Mouse (Mus musculus) erythroblast, adult 5-6 weeks (primary cell): ENCODE data around the gene 4930550C14Rik. TPM values are rescaled to one million over a fixed set of nuclear protein-coding genes. Genes with fewer than 3 reads are reported as not detected.

Experiments used
- ATAC-seq: replicated peaks from 2 replicates; pipeline ENCODE4 v1.8.0; 2016; ENCODE audit warnings: moderate number of reproducible peaks, mild to moderate bottlenecking, moderate TSS enrichment, inconsistent platforms; ENCODE audit not compliant: poor library complexity, low FRiP score, severe bottlenecking
- total RNA-seq, 2 experiments: library from RNA; stranded (forward) in 1 of 2; stranded (reverse) in 1 of 2; fragments of 150-400 nt in 1 of 2; fragments of 200-764, 138-1000 nt in 1 of 2; gene quantifications; 2 replicates each; pipeline versions ENCODE4 v1.2.3 to v1.2.4; 2015 to 2017; ENCODE audit warnings: low replicate concordance in 2 of 2

Gene 4930550C14Rik
- total RNA-seq (2015; ENCODE audit: low replicate concordance): 3.1 and 6.9 TPM in 2 replicates
- 7.8 and 9.1 TPM in 2 replicates for total RNA-seq (2017; ENCODE audit: low replicate concordance)

DNA sequence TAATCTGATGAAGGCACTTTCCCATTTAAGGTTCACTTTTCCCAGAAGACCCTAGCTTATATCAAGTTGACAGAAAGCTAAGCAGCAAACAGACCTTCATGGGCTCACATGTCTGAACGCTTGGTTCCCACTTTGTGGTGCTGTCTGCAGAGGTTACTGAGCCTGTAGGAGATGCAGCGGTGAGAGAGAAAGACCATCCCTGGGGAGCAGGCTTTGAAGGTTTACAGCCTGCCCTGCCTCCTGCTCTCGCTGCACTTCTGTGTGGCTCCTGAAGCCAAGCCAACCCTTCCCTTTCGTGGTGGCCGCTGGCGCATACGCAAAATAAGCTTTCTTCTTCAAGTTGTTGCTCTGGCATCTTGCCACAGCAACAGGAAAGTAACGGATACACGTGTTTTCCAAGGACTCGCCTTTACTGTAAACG lies at the start of gene 4930550C14Rik:
Gene 4930550C14Rik, plus strand, starts transcription at position 35 of the 421 bp plus-strand sequence.
- no peak for ATAC-seq

DNA sequence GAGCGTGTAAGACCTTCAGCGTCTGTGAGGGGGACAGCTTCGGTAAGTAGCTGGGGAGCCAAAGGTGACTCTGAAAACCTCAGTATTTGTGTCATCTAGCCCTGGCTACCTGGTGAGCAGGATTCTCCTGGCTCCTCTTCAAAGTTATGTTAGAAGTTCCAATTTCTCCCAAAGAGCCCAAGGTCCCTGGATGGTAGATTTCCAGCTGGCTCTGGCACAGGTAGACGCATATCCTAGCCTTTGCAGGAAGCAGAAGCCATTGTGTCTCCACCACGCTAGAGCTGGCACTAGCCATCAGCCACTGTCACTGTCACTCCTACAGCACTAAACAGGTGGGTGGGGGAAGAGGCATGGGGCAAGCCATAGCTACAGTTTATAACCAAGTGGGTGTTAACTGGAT lies 49.0 kb upstream of the 4930550C14Rik start:
- ATAC-seq: no peak

DNA sequence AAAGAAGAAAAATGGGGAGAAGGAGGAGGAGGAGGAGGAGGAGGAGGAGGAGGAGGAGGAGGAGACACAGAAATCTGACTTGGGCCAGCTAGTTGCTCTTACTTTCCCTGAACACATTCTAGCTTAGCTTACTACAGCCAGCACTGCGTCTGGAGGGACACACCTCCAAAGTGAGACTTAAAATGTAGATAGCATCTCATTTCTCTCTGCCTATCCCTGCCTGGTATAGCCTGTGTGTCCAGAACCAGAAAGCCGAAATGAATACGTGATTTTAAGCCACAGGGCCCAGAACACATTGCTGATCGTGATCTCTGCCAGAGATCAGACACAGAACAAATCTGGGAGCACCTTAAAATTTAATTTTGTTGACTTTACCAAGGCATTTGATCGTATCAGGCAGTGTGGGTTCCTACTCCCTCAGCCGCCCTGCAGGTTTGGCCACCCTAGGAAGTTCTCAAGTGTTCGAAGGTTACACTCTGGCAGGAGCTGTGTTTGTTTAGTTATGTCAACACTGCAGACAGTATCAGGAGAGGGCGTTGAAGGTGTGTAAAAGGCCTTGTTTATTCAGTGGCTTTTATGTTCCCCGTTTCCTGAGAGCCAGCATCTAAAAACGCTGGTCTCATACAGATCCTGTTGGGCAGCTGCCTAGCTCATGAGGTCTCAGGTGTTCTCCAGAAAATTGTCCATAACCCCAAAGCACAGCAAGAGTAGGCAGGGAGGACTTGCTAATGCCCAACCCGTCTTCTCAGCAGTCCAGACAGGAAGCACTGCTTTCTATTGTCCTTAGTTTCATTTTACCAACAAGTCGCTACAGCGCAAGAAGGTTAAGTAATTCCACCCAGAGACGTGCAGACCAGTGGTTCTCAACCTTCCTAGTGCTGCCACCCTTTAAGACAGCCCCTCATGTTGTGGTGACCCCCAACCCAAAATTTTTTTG lies 45.6 kb upstream of the 4930550C14Rik start:
- ATAC-seq: no peak

DNA sequence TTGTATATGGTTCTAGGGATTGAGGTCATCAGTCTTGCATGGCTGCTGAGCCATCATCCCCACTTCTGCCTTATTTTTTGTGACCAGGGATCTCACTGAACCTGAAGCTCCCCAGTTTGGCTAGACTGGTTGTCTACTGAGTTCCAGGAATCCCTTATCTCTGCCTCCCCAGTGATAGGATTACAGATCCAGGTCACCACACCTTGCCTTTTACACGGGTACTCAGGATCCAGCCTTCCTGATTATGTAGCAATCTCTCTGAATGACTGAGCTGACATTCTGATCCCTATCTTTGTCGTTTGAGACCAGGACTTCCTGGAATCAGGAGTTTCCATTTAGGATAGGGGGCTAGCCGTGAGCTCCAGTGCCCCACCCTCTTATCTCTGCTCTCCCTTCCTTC lies 30.8 kb upstream of the 4930550C14Rik start:
- ATAC-seq: no peak

DNA sequence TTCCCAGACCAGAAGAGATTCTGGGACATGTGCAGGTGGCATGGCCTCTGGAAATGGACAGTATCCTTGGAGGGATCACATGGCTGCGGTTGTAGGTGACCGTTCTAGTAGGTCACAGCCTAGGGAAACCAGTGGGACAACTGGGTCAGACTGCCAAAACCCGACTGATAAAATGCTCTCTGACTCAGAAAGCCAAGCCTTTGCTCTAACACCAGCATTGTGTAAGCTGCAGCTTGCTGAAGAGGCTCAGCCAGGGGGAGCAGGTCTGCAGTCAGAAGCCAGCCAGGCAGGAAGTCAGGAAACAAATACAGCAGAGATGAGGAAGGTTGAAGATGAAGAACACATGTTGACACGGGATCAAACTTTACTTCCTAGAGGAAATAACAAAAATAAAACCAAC lies 26.2 kb upstream of the 4930550C14Rik start:
- no peak for ATAC-seq

DNA sequence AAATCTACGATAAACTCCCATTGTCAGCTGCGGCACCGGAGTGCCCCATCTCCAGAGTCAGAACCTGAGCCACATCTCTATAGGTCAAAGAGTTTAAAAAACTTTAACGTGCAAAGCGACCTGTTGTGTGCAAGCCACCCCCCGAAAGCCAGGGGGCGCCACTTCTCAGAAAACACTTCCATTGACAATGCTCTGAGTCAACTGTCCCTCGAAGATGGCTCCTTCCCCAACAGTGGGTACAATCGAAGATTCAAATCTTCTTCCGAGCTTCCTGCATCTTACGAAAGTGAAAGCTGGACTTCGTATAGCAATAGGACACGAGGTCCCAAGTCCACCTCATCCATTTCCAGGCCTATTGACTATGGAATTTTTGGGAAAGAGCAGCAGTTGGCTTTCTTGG lies 25.3 kb upstream of the 4930550C14Rik start:
- no peak for ATAC-seq

DNA sequence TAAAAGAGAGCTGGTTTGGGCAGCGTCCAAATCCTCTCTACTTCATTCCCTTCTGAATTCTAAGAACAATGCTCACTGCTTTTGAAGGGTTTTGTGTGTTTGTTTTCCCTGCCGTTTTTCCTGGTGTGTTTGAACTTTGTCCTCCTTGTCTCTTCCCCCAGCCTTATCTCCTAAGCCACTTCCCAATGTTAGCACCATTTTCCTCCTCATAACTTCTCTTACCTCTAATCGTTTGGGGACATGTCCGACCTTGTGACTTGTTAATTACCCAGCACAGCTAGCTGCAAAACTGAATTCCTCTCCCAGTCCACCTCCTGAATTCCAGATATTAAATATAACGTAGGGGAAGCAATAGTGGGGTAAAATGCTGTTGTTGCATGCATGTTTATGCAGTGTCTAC lies 24.5 kb upstream of the 4930550C14Rik start:
- no peak for ATAC-seq

DNA sequence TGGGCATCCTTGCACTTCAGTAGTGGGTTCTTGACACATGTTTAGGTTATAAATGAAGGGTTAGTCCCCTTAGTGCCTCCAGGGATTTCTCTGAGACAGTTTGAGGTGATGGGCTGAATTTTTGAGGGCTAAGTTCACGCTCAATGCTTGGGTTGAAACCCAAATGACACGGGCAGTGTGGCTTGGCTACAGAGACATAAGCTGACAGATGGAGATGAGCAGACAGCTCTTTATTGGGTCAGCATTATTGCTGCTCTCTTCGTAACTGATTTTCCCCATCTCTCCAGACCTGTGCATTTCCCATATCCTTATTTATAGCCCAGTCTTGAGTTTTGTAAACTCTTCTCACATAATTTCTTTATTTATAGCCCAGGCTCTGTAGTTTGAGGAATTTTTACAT lies 24.0 kb upstream of the 4930550C14Rik start:
- no peak for ATAC-seq

DNA sequence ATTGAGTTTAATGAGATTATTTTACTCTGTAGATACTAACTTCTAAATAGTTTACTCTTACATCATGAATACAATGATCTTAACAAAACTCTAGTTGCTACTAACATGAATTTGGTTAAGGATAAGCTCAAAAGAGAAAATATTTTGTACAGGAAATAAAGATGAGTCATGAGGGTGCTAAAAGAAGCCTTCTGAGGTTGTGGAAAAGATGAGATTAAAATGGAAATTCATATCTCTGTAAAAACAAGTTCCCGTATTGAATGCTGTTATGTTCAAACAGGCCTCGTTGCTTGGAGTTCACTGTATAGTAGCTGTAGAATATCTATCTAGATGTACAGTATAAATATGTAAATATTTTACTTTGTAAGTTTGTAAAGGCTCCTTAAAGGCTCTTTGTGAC lies 21.5 kb upstream of the 4930550C14Rik start:
- ATAC-seq: no peak

DNA sequence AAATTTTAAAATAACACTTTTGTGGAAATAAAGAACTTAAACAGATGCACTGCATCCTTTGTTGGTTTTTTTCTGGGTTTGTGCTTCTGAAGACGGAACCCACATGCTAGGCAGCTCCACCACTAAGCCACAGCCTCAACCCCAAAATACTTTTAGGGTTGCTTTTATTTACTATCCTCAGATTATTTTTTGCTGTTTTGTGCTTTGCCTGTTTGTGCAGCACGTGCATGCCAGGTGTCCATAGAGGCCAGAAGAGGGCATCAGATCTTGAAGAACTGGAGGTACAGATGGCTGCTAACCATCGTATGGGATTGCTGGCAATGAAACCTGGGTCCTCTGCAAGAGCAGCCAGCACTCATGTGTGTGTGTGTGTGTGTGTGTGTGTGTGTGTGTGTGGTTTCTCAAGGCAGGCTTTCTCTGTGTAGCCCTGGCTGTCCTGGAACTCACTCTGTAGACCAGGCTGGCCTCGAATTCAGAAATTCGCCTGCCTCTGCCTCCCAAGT lies 21.0 kb upstream of the 4930550C14Rik start:
- ATAC-seq: no peak

DNA sequence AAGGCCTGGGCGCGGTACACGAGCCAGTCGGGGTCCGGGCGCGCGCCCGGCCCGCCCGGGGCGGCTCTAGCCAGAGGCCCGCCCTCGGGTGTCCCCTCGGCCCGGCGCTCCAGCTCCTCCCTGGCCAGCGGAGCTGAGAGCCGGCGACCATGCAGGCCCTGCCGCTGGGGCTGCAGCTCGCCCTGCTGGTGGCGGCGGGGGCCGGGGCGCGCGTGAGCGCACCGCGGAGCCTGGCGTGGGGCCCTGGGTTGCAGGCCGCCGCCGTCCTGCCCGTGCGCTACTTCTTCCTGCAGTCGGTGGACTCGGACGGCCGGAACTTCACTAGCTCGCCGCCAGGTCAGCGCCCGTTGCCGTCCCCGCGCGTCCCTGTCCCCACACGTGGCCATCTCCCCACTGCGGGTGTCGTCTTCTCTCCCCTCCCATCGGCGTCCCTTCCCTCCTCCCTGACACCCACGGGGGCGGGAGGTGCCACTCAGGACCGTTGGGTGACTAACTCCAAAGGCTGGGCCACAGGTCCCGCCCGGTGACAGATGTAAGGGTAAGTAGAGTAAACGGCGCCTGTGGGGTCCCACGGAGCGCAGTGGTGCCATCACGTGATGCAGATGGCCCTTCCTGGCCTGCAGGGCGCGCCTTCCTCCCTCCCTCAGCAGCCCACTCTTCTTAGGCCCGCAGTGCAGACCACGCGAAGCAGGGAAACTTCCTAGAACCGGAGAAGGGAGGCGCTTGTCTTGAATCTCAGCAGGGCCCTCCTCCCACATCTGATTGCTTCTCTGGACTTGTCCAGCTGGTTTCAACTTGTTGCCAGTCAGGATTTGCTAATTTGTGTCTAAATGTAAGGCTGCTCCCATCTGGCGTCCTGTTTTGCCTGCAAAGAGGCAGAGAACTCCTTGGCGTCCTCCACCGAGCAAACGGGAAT lies 17.9 kb upstream of the 4930550C14Rik start, which contains the start of gene Kdelc2:
Gene Kdelc2, plus strand, starts transcription at position 75 of the 916 bp plus-strand sequence.
- ATAC-seq: no peak

DNA sequence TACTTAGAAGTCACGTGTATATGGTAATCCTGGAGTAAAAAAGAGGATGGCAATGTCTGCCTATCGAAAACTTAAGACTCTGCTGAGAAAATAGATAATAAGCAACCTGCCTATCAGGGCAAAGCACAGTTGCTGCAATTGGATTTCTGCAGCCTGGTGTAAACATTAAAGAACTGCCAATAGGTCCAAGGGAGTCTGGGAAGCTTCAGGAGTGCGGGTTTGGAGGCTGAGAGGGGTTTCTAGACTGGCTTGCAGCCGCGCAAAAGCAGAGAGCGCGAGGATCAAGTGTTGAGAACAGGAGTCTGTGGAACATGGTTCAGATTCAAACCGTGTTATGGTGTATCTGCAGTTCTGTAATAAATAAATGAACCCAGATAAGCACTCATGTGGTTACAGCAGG lies 17.3 kb upstream of the 4930550C14Rik start:
- ATAC-seq: no peak

DNA sequence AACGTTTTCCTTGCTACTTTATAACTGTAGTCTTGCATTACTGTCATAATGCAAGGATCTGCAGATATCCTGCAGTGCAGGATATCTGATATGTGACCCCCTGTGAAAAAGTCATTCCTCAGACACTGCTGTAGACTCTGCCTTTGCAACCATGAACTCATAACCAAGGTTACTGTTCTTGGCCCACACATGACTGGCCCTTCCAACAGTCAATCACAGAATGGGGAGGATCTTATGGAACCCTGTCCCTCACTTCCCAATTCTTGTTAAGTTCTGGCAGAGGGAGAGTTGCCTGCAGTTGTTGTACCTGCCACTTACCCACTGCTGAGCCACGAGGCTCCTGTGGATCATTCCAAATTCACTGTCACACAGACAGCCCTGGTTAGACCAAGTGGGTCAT lies 14.7 kb upstream of the 4930550C14Rik start:
- no peak for ATAC-seq

DNA sequence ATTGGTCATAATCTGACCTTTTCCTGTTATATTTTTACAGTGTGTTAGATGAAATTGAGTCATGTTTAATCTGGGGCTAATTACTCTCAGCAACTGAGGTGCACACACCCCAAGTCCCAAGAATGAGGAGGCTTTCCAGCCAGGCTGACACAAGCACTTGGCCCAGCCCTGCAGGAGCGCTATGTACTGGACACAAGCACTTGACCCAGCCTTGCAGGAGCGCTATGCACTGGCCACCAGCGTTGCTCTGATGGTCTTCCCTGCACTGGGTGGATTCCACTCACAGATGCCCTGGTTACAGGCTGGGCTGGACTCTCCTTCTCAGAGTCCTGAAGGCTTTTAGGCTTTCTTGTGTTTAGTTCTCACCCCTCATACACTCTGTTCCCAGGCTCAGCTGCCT lies 13.0 kb upstream of the 4930550C14Rik start:
- no peak for ATAC-seq

DNA sequence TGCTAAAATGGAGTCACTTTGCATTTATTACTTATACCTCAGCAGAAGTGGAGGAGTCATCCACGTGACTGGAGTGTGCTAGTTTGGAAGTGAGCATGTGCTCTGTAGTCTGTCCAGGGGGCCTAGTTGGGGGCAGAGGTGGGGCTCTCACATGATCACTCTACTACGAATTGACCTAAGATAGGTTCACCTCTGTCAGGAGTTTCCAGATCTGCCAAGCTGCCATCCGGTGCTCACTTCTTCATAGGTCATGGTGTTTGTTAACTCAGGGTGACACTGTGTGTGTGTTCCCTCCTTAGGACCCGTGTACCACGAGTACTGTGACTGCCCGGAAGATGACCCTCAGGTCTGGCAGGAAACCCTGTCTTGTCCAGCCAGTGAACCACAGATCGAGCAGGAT lies 12.0 kb upstream of the 4930550C14Rik start:
- no peak for ATAC-seq

DNA sequence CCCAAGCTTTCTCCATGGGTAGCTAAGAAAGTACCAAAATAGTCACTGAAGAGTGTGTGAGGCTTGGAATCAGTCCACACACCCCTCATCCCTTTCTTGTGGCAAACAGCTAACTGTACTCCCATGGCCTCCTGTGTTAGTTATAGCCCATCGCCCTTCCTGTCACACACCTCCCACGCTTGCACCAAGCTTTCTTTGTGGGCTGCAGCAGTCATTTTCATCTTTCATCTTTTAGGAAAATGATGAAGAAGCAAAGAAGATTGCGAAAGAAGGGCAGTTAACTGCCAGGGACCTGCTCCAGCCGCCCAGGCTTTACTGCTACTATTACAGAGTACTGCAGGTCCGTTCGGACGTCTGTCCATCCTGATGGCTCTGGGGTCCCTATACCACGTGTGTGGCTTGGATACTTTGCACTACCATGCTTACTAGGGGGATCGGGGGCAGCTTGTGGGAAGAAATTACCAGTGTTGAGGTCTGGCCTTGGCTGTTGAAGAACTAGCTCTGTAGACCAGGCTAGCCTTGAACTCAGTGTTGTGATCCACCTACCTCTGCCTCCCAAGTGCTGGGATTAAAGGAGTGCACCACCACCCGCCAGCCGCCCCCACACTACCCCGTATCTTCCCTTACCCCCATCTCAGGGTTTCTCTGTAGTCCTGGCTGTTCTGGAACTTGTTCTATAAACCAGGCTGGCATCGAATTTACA lies 4.3 kb upstream of the 4930550C14Rik start:
- no peak for ATAC-seq

DNA sequence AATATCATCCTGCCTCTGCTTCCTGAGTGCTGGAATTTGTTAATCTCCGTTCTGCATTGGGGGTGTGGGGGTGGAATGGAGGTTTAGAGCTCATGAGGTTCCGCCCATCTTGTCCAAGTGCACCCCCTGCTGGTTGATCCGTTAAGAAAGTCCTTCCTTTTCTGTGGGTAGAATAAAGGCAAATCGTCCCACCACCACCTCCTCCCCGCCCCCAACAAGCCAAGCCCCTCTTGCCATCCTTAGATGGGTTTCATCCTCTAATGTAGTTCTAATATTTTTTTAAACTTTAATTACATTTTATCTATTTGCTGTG lies 3.8 kb upstream of the 4930550C14Rik start:
- ATAC-seq: no peak

DNA sequence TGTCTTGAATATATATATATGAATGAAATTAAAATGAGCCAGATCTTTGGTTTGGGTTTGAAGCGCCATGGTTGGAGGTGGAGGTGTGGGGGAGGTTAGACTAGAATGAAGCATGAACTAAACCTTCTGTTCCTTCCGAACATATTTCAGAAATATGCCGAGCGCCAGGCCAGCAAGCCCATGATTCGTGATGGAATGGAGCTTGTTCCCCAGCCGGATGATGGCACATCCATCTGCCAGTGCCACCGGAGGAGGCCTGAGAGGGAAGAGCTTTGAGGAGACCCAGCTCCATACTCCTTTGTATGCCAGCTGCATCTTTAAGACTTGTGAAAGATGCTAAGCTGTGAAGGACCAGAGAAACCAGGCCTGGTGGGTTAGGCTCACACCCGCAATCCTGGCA lies 2.6 kb upstream of the 4930550C14Rik start:
- no peak for ATAC-seq

DNA sequence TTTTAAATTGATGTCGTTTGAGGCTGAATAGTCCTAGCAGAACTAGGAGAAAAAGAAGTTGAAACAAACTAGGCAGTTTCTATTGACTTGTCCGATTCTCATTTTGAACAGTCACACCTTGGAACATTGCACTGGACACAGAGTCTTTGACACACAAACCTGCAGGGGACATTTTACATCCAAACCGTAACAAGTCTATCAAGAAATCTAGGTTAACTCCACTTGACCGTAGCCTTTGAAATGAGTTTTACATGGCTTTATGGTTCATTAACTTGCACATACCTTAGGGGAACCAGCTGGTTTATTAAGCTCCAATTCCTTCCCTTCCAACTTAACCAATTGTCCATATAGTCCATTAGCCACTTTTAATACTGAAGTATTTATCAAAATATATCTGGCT lies 1.4 kb upstream of the 4930550C14Rik start:
- no peak for ATAC-seq

DNA sequence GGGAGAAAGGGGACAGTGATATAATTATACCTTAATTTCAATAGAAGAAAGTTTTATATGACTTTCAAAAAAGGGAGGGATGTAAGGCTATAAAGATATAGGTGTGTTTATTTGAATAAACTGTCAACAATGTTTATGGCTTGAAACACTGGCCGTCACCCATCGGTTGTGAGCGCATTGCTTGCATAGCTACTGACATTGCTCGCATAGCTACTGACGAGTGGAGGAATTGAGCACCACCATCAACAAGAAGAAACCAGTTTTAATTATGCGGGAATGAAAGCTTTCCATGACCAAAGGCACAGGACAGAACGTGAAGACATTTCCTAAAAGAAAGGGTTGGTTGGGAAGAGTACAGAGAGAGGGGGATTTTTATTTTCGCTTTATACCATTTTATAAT lies 979 bp upstream of the 4930550C14Rik start:
- ATAC-seq: no peak
